Mouse (Mus musculus) forebrain, embryonic 15.5 days (tissue): ENCODE data around the gene 1700024G13Rik. TPM values are rescaled to one million over a fixed set of nuclear protein-coding genes. Genes with fewer than 3 reads are reported as not detected.
"Not testable (repeated sequence)": the region's sequence is repeated elsewhere in the genome, so short reads cannot be mapped to it uniquely, and the experiment has no call there.

Experiments
- ATAC-seq: fragments of 200-750 bp; cut with Nextera tagmentation; replicated peaks from 2 replicates; pipeline ENCODE4 v1.8.0; 2017; ENCODE audit warnings: mild to moderate bottlenecking, moderate TSS enrichment, moderate library complexity
- H3K27ac ChIP-seq: fragments of 300-500 bp; sonication (generic); replicated peaks from 2 replicates; pipeline ENCODE4 v1.5.1; 2015; ENCODE audit warnings: mild to moderate bottlenecking, inconsistent platforms
- H3K27me3 ChIP-seq: fragments of 300-500 bp; sonication (generic); 2 replicates; pipeline ENCODE4 v1.6.1; 2015; ENCODE audit warnings: inconsistent platforms
- H3K36me3 ChIP-seq: fragments of 300-500 bp; sonication (generic); 2 replicates; pipeline ENCODE4 v1.6.1; 2015; ENCODE audit warnings: mild to moderate bottlenecking, inconsistent platforms
- H3K4me1 ChIP-seq: fragments of 300-500 bp; sonication (generic); 2 replicates; pipeline ENCODE4 v1.6.1; 2015; ENCODE audit warnings: inconsistent platforms
- H3K4me2 ChIP-seq: fragments of 300-500 bp; sonication (generic); replicated peaks from 2 replicates; pipeline ENCODE4 v1.6.1; 2015; ENCODE audit warnings: mild to moderate bottlenecking, inconsistent platforms
- H3K4me3 ChIP-seq: fragments of 300-500 bp; sonication (generic); 2 replicates; pipeline ENCODE4 v1.5.1; 2015; ENCODE audit warnings: mild to moderate bottlenecking, inconsistent platforms
- H3K9ac ChIP-seq: fragments of 300-500 bp; sonication (generic); replicated peaks from 2 replicates; pipeline ENCODE4 v1.6.1; 2015; ENCODE audit warnings: mild to moderate bottlenecking, inconsistent platforms
- H3K9me3 ChIP-seq: fragments of 300-500 bp; sonication (generic); 2 replicates; pipeline ENCODE4 v1.6.1; 2016; ENCODE audit warnings: inconsistent platforms
- WGBS: fragments of 180-500 bp; shearing (Covaris S2); methylation state at CpG from one replicate; pipeline ENCODE4 v1.1.7; 2015; ENCODE audit warnings: mixed read lengths; 5-methylcytosine and 5-hydroxymethylcytosine counted together
- polyA plus RNA-seq: library from polyadenylated mRNA; unstranded; fragments of >200 nt; fragmentation: Nextera tagmentation; extraction: Ambion mirVana; gene quantifications from 2 replicates; pipeline ENCODE4 v1.2.1, GENCODE M21; 2015

Gene 1700024G13Rik
- 0.45 and 0.89 TPM in 2 replicates for polyA plus RNA-seq

DNA sequence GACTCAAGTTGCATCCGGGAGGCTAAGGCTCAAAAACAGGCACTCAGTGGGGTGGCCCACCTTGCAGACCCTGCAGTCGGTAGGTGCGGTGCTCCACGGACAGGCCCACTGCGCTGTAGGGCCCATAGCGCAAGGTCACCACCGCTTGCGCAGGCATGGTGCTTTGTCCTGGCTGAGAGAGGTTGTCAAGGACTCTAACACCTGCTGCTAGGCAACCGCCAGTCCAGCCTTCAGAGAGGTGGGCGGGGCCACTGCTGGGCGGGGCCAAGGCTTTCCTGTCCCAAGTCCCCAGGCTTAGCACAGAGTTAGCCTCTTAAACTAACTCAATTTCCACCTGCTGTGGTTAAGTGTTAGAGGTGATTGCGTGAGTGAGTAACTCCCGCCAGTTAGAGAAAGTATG lies at the start of gene 1700024G13Rik:
Gene 1700024G13Rik, minus strand, starts transcription at position 196 of the 400 bp plus-strand sequence.
- Histone ChIP-seq H3K36me3 (no peaks in the 10 kb centered on the region), H3K27ac (no peak within 1 kb of the TSS), H3K4me1 (no peaks in the 10 kb centered on the region; the same call in 1 of the 2 replicates), H3K9me3 (no peaks in the 10 kb centered on the region), H3K27me3 (no peaks in the 10 kb centered on the region), H3K4me2 (peak within 1 kb of the TSS; percentile 13; the same call in 1 of the 2 replicates), H3K4me3 (no peak within 1 kb of the TSS), H3K9ac (no peak within 1 kb of the TSS)
- ATAC-seq: no peak; the same call in 1 of the 2 replicates
- 1% methylated on average over 13 of the region's 13 CpGs for WGBS

- Histone ChIP-seq H3K4me3 (no peak overlapping the region), H3K27me3 (no peaks in the 10 kb centered on the region), H3K4me1 (0 out of 2 replicates have a peak, but pooled peaks cover 5% of the 10 kb centered on the region), H3K27ac (no peak overlapping the region), H3K9ac (no peak overlapping the region), H3K9me3 (no peaks in the 10 kb centered on the region), H3K36me3 (no peaks in the 10 kb centered on the region), H3K4me2 (no peak overlapping the region)
- no peak for ATAC-seq
- WGBS: 42% methylated on average over 5 of the region's 5 CpGs
Observed at GRCm38 (mm10) chr14:32437352-32437793, 49.2 kb upstream of the 1700024G13Rik start.

GRCm38 (mm10) chr14:32429030-32429602 lies 40.9 kb upstream of the 1700024G13Rik start:
- no peak for ATAC-seq
- no peak overlapping the region for H3K4me3 ChIP-seq
- H3K36me3 ChIP-seq: no peaks in the 10 kb centered on the region
- no peaks in the 10 kb centered on the region for H3K9me3 ChIP-seq
- 20% methylated on average over 8 of the region's 8 CpGs for WGBS
- no peak overlapping the region for H3K27ac ChIP-seq
- H3K4me2 ChIP-seq: no peak overlapping the region
- H3K27me3 ChIP-seq: no peaks in the 10 kb centered on the region
- peaks cover 1% of the 10 kb centered on the region for H3K4me1 ChIP-seq
- H3K9ac ChIP-seq: no peak overlapping the region

DNA sequence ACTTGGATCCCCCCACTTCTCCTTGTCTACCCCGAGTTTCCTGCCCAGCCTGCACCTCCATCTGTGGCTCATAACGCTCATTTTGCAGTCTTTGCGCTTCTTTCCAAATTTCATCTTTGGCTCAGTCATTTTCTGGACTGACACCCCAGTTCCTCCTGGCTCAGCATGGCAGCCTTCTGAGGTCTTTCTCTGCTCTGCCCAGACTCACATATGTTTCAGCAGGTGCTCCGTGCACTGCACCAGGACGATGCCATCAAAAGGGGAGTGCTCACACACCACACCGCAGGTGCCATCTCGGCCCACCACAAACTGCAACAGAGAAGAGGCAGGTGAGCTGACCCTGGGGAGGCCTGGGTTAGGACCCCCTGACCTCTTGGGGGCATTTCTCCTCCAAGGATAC lies 35.8 kb upstream of the 1700024G13Rik start:
- peak; percentile 60; the same call in 1 of the 2 replicates for ATAC-seq
- H3K4me2 ChIP-seq: no peak overlapping the region
- no peaks in the 10 kb centered on the region for H3K36me3 ChIP-seq
- no peaks in the 10 kb centered on the region for H3K27me3 ChIP-seq
- H3K4me1 ChIP-seq: peaks cover 3% of the 10 kb centered on the region
- WGBS: 70% methylated on average over 7 of the region's 7 CpGs
- no peak overlapping the region for H3K9ac ChIP-seq
- no peak overlapping the region for H3K4me3 ChIP-seq
- no peak overlapping the region for H3K27ac ChIP-seq
- no peaks in the 10 kb centered on the region for H3K9me3 ChIP-seq

- no peak overlapping the region for H3K4me3 ChIP-seq
- no peaks in the 10 kb centered on the region for H3K4me1 ChIP-seq
- H3K27ac ChIP-seq: no peak overlapping the region
- no peak overlapping the region for H3K4me2 ChIP-seq
- 76% methylated on average over 11 of the region's 11 CpGs for WGBS
- no peaks in the 10 kb centered on the region for H3K9me3 ChIP-seq
- H3K36me3 ChIP-seq: no peaks in the 10 kb centered on the region
- H3K9ac ChIP-seq: no peak overlapping the region
- ATAC-seq: no peak
- H3K27me3 ChIP-seq: no peaks in the 10 kb centered on the region
Observed at GRCm38 (mm10) chr14:32418747-32419146, 30.6 kb upstream of the 1700024G13Rik start.

- 87% methylated on average over 5 of the region's 5 CpGs for WGBS
Observed at GRCm38 (mm10) chr14:32412075-32412474, 23.9 kb upstream of the 1700024G13Rik start.

DNA sequence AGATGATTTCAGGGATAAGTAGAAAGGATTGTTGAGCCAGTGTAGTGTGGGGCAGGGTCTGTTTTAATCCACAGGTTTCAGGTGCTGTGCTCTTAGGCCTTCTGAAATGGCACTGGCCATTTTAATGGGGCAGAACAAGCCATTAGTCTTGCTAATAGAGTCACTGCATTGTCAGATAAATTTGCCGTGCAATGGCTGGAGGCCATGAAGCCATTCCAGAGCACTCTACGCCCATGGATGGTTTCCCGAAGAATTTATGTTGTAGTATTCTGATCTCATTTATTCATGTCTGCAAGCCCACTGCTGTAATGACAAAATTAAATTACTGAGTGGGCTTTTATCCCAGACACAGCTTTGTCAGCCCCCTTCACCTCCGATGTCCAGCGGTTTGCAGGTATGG lies 21.9 kb upstream of the 1700024G13Rik start:
- 91% methylated on average over 5 of the region's 5 CpGs for WGBS
- no peaks in the 10 kb centered on the region for H3K4me1 ChIP-seq
- no peaks in the 10 kb centered on the region for H3K36me3 ChIP-seq
- H3K4me2 ChIP-seq: no peak overlapping the region
- H3K9ac ChIP-seq: no peak overlapping the region
- H3K9me3 ChIP-seq: no peaks in the 10 kb centered on the region
- no peak for ATAC-seq
- H3K27me3 ChIP-seq: no peaks in the 10 kb centered on the region
- H3K27ac ChIP-seq: no peak overlapping the region
- no peak overlapping the region for H3K4me3 ChIP-seq

More at GRCm38 (mm10) chr14:32412075-32412474, 23.9 kb upstream of the 1700024G13Rik start:
- no peaks in the 10 kb centered on the region for H3K27me3 ChIP-seq
- no peaks in the 10 kb centered on the region for H3K9me3 ChIP-seq
- no peaks in the 10 kb centered on the region for H3K4me1 ChIP-seq
- H3K9ac ChIP-seq: no peak overlapping the region
- ATAC-seq: no peak
- no peaks in the 10 kb centered on the region for H3K36me3 ChIP-seq
- no peak overlapping the region for H3K4me3 ChIP-seq
- no peak overlapping the region for H3K4me2 ChIP-seq
- no peak overlapping the region for H3K27ac ChIP-seq

DNA sequence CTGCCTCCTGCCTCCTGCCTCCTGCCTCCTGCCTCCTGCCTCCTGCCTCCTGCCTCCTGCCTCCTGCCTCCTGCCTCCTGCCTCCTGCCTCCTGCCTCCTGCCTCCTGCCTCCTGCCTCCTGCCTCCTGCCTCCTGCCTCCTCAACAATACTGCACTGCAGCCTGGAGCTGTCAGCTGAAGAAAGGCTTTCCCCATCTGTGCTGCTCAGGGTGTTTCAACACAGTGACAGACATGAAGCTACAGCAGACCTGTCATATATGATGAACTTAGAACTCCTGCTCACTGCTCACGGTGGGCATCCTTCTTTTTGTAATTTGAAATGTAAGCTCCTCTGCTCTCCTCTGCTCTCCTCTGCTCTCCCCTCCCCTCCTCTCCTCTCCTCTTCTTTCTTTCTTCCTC lies 17.2 kb upstream of the 1700024G13Rik start:
- not testable (repeated sequence) for ATAC-seq

DNA sequence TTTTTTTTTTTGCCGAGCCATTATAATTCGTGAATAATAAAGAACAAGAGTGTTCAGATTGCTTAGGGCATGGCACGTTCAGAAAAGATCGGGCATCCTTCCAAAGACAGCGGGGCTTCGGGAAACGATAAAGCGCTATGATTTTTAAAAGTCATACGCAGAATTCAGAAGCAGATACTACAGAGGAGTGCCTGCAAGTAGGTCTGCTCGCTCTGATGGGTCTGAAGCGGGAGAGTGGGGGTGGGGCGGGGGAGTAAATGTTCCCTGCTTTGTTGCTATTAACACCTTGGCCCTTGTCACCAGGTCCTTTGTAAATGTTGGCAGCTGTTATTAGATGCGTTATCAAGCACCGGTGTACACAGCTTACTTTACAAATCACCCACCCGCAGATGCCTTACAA lies 6.6 kb downstream of the 1700024G13Rik start:
- Histone ChIP-seq H3K4me1 (peaks cover 19% of the 10 kb centered on the region), H3K4me2 (peak overlapping the region; percentile 22; the same call in 1 of the 2 replicates), H3K27me3 (0 out of 2 replicates have a peak, but pooled peaks cover 10% of the 10 kb centered on the region), H3K9me3 (no peaks in the 10 kb centered on the region), H3K36me3 (no peaks in the 10 kb centered on the region), H3K9ac (no peak overlapping the region), H3K27ac (no peak overlapping the region), H3K4me3 (no peak overlapping the region)
- peak; percentile 32; the same call in 1 of the 2 replicates for ATAC-seq
- 31% methylated on average over 15 of the region's 15 CpGs for WGBS

More for the DNA sequence above, 17.2 kb upstream of the 1700024G13Rik start:
- not testable (repeated sequence) for H3K4me1 ChIP-seq, H3K27ac ChIP-seq, H3K4me2 ChIP-seq, H3K27me3 ChIP-seq, H3K9ac ChIP-seq, H3K9me3 ChIP-seq, H3K36me3 ChIP-seq, H3K4me3 ChIP-seq
- WGBS: 46% methylated on average over 1 of the region's 1 CpGs

GRCm38 (mm10) chr14:32381066-32381465 lies 7.1 kb downstream of the 1700024G13Rik start:
- 0 out of 2 replicates have a peak, but pooled peaks cover 10% of the 10 kb centered on the region for H3K27me3 ChIP-seq
- 29% methylated on average over 7 of the region's 7 CpGs for WGBS
- H3K9ac ChIP-seq: no peak overlapping the region
- peaks cover 19% of the 10 kb centered on the region for H3K4me1 ChIP-seq
- peak overlapping the region; percentile 22; the same call in 1 of the 2 replicates for H3K4me2 ChIP-seq
- H3K27ac ChIP-seq: no peak overlapping the region
- no peaks in the 10 kb centered on the region for H3K36me3 ChIP-seq
- no peaks in the 10 kb centered on the region for H3K9me3 ChIP-seq
- H3K4me3 ChIP-seq: no peak overlapping the region
- ATAC-seq: no peak

GRCm38 (mm10) chr14:32380099-32380480 lies 8.1 kb downstream of the 1700024G13Rik start:
- Histone ChIP-seq H3K4me2 (no peak overlapping the region), H3K27ac (no peak overlapping the region), H3K4me1 (peaks cover 19% of the 10 kb centered on the region), H3K4me3 (no peak overlapping the region), H3K36me3 (no peaks in the 10 kb centered on the region), H3K27me3 (0 out of 2 replicates have a peak, but pooled peaks cover 10% of the 10 kb centered on the region), H3K9me3 (no peaks in the 10 kb centered on the region), H3K9ac (no peak overlapping the region)
- WGBS: 18% methylated on average over 3 of the region's 3 CpGs
- no peak for ATAC-seq

DNA sequence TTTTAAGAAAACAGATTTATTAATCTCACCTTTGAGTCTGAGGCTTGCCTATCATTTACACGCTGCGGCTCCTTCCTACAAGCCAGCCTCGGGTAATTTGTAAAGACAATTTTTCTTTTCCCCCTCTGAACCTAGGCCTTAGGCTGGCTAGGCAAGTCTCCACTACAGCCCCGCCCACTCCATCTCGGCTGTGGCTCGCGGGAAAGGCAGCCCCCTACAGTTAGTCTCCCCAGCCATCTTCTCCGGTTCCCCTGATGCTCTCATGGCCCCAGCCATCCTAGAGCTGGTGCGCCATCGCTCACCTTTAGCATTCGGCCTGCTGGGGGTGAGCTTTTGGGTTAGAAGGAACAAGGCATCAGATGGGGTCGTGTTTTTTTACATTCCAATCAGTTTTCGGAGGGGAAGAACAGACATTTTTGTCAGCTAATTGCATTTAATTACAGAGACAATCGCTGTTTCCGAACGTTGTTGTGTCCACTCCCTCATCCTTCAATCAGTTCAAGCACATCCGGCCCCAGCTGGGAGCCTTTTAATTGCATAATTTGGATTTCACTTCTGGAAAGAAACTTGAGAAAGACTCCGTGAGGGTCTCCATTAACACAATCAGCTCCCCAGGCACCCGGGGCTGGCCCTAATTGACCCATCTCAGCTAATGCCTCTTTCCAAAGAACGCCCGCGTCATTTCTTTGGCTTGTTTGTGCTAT lies 8.6 kb downstream of the 1700024G13Rik start:
- H3K4me1 ChIP-seq: peaks cover 19% of the 10 kb centered on the region
- no peak overlapping the region for H3K27ac ChIP-seq
- no peaks in the 10 kb centered on the region for H3K36me3 ChIP-seq
- no peak overlapping the region for H3K9ac ChIP-seq
- ATAC-seq: 0 out of 2 replicates have a peak, but pooled peaks have one; percentile 48
- H3K9me3 ChIP-seq: no peaks in the 10 kb centered on the region
- peak overlapping the region; percentile 15; the same call in 1 of the 2 replicates for H3K4me2 ChIP-seq
- no peak overlapping the region for H3K4me3 ChIP-seq
- H3K27me3 ChIP-seq: 0 out of 2 replicates have a peak, but pooled peaks cover 10% of the 10 kb centered on the region
- 3% methylated on average over 22 of the region's 22 CpGs for WGBS
